Mouse (Mus musculus) right cerebral cortex, postnatal 14 days (tissue): ENCODE measurements around the gene Arhgap22.

Source experiments
- DNase-seq: peaks from one replicate; pipeline ENCODE4 v3.0.0; 2022

Arhgap22 gene

DNA sequence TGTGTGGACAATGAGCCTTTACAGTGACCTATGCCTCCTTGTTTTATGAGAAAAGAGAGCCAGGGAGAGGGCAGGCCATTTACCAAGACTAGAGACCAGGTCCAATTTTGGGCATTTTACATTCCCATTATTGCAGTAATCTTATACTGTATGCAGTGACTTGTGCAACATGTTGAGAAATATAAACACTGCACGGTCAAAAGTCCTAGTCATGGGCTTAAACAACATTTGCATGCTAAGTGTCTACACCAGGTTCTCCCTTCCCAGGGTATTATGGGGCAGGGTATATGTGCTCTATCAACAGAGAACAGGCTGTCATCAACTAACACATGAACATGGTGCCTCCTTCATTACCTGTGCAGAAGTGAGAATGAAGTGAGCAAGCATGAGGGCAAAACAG, 160.3 kb downstream of the Arhgap22 start:
- DNase-seq = no peak

DNA sequence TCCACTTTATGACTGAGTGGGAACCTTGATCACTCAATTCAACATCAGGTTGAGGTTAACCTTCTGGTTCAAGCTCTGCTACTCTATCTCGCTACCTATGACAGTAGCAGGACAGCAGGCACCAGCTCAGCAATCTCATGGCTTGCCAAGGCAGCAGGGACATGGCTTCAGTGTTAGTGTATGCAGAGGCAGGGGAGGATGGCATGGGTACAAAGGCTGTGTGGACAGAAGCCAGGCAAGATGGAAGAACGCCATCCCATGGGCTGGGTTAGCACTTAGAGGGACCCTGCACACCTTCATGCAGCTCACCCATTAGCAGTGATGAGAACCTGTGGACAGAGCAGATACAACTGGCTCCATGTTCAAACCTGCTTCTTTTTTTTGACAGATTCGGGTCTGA, 163.4 kb downstream of the Arhgap22 start:
- DNase-seq = no peak

DNA sequence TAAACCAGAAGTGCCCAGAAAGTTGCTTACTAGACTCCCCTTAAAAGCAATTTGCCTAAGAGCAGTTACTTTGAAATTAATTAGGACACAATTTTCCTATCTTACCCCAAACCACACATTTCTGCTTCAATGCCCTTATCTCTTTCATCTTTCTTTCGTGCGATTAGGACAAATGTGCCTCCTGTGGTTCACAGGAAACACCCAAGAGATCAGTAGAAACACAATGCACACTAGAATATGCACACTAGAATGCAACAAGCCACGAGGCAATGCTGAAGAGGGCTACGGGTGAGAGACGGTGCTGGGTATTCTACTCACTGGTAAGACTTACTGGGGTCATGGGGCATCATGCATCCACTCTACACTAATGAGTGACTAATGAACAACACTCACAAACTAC, 164.9 kb downstream of the Arhgap22 start:
- DNase-seq = no peak

DNA sequence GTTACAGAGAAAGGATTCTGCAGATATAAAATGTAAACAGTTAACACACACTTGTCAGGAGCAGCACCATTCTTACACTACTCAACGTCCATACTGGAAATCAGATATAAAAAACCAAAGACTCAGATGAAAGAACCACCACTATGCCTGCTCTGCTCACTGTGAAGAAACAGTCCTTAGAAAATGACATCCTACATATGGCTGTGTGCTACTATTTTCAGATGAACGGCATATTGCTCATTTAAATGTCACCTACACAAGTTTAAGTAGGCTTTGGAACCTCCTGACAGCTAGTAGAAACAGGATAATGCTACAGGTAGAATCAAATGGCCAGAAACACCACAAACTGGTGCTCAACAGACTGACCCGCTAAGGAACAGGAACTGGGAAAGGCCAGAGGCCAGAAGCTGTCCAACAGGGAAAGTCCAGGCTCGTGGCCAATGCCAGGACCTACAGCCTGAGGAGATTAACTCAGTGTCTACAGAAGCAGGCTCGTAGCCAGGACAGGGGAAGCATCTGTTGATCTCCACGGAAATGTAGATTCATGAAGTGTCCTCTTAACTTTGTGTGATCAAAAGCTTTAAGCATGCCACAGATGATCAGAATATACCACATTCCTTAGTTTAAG, 167.1 kb downstream of the Arhgap22 start:
- no peak for DNase-seq

DNA sequence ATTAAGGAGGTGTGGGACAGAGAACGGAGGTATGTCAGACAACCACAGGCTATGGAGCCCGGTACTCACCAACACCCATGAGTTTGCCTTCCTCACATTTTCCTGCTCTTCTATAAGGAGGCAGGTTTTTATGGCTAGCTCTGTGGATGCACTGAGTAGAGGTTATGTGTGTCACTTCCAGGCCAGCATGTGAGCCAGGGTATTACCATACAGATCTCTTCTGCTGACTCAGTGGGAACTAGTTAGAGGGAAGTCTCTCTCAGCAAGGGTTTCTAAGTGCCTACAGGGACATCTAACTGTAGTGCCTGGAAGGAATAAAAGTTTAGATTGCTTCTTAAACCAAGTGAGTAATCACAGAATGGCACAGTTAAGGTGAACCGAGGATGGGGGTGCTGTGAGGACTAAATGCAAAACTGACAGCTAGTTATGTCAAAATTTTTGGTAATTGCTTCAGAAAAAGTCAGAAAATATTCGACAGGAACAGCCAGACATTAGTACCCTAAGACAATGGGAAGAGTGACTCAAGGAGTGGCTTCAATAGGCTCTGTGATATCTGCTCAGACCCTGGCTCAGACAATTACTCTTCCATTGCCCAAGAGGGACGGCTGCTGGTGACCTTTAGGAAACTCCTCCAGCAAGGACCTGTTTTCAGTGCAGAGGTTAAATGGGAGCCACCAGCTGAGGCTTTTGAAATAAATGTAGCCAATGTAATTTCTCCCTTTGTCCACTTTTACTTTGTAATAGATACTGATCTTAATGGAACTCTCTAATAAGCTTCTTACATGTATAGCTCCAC, 184.4 kb downstream of the Arhgap22 start:
- DNase-seq = no peak

DNA sequence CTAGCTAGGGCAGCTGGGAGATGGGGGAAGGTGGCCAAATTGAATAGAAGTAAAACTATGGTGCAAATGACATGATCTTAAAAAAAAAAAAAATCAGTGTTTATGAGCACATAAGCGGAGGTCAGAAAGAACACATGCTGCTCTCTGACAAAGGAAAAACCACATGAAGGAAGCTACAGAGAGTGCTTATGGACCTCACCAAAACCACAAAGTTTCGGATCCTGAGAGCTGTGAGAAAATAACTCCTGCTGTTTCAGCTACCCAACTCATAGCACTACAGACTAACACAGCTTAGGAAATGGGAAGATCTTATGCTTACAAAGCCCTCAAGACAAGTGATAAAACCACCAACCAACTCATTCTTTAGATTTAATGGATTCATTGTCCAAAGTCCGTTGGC, 186.2 kb downstream of the Arhgap22 start:
- DNase-seq = no peak

DNA sequence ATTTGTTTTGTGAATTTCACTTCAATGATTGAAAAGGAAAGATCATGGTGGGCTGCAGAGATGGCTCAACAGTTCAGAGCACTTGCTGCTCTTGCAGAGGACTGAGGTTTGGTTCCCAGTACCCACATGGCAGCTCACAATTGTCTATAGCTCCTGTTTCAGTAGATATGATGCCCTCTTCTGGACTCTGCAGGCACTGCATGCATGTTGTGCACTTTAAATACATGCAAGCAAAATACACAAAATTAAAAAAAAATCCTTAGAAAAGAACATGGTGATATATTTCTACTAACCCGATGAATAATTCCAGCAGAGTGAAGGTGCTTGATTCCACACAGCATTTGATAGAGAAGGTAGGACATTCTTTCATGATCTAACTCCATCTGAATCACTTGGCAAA, 188.5 kb downstream of the Arhgap22 start:
- no peak for DNase-seq

DNA sequence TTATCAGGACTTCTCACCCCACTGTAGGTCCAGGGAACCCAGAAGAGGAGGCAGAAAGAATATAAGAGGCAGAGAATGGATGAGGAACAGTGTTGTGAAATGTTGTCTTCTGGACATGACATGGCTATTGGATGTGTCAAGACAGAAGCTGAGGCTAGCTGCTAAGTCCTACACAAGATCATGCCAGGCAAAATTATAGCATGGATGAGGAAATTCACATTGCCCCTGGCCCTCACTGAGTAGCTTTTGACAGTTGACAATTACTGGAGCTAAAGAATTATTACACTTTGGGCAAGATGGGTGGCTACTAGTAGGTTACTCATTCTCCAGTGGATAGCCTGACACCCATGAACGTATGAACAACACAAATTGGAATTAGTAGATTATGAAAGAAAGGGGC, 201.9 kb downstream of the Arhgap22 start:
- DNase-seq = no peak

DNA sequence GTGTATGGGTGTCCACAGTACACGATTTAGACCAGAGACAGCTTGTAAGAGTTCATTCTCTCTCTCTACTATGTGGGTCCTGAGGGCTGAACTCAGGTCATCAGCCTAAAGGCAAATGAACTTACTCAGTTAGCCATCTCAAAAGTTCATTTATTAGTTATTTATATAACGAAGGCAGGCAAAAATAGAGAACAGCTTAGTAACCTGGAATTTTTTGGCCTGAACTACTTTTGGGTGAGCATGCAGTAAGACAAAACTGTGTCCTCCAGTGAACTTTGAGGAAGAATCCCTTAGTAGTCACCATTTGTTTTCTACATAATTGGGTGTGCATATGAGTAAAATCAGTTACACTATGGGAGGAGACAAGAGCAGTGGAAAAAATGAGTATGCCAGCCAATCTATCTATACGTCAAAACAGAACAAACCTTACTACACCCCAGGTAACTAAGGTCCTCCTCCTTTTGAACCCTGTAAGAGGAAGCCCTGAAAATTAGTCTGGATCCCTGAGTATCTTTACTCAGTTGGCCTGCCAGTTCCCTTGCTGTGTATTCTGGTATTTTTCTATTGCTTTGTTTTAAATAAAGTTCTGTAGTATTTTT, 204.6 kb downstream of the Arhgap22 start:
- no peak for DNase-seq
